Mouse (Mus musculus): Measurements from ENCODE around the gene Paox.

Gene Paox

DNA sequence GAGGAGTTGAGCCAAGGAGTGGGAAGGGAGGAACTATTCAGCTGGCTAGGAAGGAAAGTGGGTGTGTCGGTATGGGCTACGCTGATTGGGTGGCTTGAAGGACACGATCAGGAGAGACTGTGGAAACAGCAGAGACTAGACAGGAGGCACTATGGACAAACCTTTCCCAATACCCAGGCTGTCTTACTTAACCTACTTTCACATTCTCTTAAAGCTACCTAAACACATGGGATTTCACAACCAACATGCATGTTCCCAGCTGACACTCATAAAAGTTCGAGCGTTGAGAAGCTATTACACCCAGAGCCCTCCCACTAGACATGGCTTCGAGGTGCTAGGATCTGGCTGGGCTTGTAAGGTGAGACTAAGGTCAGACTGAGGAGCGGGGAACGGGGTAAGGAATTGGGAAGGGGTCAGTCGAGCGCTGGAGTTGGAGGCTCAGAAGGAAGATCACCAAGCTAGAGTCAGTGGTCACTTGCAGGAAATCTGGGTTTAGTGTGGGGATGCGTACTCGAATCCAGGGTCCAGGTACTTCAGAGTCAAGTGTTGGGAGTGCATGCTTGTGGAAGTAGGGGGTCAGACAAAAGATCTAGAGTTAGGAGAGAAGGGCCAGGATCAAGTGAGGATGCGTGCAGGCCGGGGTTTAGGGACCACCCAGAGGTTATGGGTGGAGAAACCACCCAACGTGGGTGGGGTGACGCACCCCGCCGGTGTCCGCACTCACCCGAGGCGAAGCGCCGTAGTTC is at the start of gene Paox:
Gene Paox (plus strand): TSS at position 217 of the 746 bp plus-strand sequence.
- peak; percentile 46 for DNase-seq (ENCODE audit: low spot score)

- no peak for DNase-seq (ENCODE audit: low spot score)
Measured at GRCm38 (mm10) chr7:140067397-140067796, 48.2 kb upstream of the Paox start.

DNA sequence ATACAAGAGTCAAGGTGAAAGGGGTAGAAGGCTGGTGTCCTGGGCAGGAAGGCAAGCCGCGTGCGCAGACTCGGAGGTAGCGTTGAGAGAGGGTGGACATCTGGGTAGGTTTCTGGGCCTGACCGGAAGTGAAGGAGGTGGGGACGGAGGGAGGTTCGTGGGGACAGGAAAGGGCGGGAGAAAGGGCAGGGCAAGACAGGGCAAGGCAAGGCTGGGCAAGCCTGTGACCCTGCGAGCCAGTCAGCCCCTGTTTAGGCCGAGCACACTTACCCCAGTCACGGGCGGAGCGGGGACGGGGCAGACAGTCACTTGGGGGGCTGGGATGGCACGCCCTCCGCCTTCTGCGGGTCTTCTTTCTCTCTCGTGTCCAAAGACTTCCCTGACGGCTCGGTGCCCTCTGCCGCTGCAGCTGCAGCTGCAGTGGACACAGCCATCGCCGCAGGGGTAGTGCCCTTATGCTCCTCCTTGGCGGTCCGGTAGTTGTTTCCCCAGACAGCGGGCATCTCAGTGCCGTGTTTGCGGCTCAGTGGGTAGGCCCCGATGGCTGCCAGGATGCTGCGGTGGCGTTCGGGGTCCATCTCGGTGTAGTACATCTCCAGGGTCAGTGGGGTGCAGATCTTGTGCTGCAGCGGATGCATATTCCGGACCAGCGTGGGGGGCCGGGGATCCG is 45.4 kb upstream of the Paox start:
- no peak for DNase-seq (ENCODE audit: low spot score)

GRCm38 (mm10) chr7:140077698-140078097 is 37.9 kb upstream of the Paox start:
- no peak for DNase-seq (ENCODE audit: low spot score)

DNA sequence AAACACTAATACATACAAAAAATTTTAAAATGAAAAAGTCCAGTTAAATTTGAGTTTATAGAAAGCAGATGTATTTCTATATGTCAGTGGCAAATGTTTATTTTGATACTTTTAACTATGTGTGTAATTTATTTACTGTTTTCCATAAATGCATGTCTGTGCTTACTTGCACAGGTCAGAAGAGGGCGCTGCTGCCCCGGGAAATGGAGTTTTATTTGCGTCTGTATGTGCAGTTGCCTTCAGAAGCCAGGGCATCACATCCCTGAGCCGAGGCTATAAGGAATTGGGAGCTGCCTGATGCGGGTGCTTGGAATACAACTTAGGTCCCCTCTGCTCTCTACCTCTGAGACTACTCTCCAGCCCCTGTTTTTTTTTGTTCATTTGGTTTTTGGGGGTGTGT is 36.9 kb upstream of the Paox start:
- DNase-seq (ENCODE audit: low spot score): peak; percentile 62

GRCm38 (mm10) chr7:140080503-140081156 is 35.0 kb upstream of the Paox start:
- DNase-seq (ENCODE audit: low spot score): peak; percentile 71

- DNase-seq (ENCODE audit: low spot score): no peak
Measured at GRCm38 (mm10) chr7:140081408-140082241, 34.0 kb upstream of the Paox start.

GRCm38 (mm10) chr7:140082242-140082678 is 33.3 kb upstream of the Paox start, which contains the start of gene Caly:
Gene Caly, minus strand, starts transcription at chr7:140082548.
- DNase-seq (ENCODE audit: low spot score): no peak

- no peak for DNase-seq (ENCODE audit: low spot score)
Measured at GRCm38 (mm10) chr7:140090601-140091000, 25.0 kb upstream of the Paox start.

DNA sequence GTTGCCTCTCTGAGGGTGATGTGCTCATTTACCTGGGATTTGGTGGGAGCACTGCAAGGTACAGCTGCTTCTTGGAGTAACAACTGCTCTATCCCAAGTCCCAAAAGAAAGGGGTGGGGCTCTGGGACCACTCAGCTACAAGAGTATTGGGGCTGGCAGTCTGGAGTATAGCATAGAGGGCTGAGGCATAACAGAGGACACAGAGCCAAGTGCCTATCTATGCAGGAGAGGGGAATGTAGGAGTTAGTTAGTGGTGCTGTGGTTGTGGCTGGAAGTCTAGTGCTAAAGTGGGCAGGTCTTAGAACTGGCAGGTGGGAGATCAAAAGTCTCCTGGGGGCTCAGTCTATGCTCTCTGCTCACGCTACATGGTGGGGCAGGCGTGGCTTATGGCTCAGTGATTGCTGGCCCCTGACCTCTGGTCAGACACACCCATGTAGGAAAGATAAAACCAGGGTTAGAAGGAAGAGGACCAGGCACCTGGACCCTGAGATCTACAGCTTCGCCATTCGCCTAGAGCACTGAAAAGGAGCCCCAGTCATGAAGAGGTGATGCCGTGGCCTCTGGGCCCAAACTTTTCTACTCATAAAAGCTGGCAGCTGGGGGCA is 22.6 kb upstream of the Paox start, which contains the start of gene Prap1:
Gene Prap1 (plus strand): TSS at position 472 of the 605 bp plus-strand sequence.
- DNase-seq (ENCODE audit: low spot score): no peak

- no peak for DNase-seq (ENCODE audit: low spot score)
Measured at GRCm38 (mm10) chr7:140094954-140095353, 20.6 kb upstream of the Paox start.

- peak; percentile 26 for DNase-seq (ENCODE audit: low spot score)
Measured at GRCm38 (mm10) chr7:140095556-140095955, 20.0 kb upstream of the Paox start.

DNA sequence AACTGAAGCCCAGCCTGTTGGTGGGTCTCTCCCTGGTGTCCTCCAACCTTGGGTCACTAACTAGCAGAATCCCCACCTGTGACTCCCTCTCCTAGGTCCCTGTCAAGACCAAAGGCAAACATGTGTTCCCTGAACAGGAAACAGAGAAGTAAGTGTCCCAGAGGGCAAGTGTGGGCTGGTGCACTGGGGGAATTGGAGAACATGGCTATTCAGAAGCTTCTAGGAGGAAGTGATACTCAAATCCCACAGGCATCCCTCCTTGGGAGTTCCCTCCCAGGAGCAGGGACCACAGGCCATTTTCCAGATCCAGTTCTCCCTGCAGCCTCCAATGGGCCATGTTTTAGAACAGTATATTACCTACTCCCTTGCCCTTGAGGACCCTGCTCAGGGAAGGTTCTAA is 19.5 kb upstream of the Paox start:
- DNase-seq (ENCODE audit: low spot score): no peak

DNA sequence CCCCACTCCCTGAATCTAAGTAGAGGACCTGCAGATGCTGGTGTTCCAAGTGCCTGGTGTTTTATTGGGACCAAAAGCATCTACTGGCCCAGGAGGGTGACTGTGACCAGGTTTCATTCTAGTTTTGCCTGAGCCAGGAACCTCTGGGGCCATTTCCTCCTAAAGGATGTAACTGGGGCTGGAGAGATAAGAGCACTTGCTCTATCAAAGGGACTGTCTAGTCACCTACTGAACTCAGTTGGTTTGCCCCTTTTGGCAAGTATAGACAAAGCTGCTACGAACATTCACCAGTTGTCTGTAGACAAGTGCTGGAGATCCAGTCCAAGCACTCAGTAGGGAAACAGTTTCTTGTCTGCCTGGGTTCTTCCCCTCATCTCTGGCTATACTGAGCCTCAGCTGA is 17.1 kb upstream of the Paox start:
- no peak for DNase-seq (ENCODE audit: low spot score)

DNA sequence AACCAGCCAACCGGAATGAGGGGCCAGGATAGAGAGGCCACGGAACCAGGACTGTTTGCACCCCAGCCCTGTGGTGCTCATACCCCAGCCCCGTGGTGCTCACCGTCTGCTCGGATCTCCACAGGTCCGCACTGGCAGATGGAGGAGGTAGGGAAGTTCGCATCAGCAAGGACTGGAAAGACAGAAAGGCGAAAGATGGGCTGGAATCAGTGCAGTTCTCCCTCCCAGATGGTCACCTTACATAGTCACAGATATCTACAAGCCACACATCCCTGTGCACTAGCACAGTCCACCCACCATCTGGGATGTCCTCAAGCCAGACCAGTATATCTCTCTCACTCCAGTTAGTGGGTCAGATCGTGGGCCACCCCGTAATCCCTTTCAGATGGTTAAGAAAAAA is 14.1 kb upstream of the Paox start:
- no peak for DNase-seq (ENCODE audit: low spot score)

GRCm38 (mm10) chr7:140101993-140102860 is 13.4 kb upstream of the Paox start, which contains the start of gene Fuom:
Gene Fuom, minus strand, starts transcription at chr7:140102441.
- DNase-seq (ENCODE audit: low spot score): peak; percentile 91

DNA sequence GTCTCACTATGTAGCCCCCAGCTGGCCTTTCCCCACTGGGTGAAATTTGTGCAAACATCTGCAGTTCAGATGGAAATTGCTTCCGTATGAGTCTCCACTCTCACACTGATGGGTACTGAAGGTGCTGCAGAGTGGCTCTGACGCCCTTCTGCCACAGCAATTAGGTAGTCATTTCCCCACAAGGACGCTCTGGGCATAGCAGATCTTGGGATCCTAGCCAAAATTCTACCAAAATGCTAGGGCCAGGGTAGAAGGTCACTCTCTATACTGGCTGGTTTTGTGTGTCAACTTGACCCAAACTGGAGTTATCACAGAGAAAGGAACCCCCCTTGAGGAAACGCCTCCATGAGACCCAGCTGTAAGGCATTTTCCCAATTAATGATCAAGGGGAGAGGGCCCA is 11.6 kb upstream of the Paox start:
- DNase-seq (ENCODE audit: low spot score): no peak

GRCm38 (mm10) chr7:140111943-140112342 is 3.7 kb upstream of the Paox start:
- DNase-seq (ENCODE audit: low spot score): no peak

GRCm38 (mm10) chr7:140116329-140117054 is 893 bp downstream of the Paox start, which contains the start of gene Echs1:
Gene Echs1, minus strand, starts transcription at chr7:140116476.
- peak; percentile 92 for DNase-seq (ENCODE audit: low spot score)

- DNase-seq (ENCODE audit: low spot score): no peak
Measured at GRCm38 (mm10) chr7:140120484-140120883, 4.9 kb downstream of the Paox start.

Data from ovary, postnatal 36 days (tissue).